Mouse (Mus musculus) liver, embryonic 15.5 days (tissue): ENCODE measurements at regions not wholly inside any gene's neighbourhood (a gene's known extent, or its start where the extent isn't known, plus 50 kb on each side); places are given as distances from the start of the nearest gene placed in this dataset.

Experiments used
- ATAC-seq: fragments of 200-750 bp; cut with Nextera tagmentation; 2 replicates; pipeline ENCODE4 v1.8.0; 2017; ENCODE audit warnings: moderate number of reproducible peaks, mild to moderate bottlenecking, moderate library complexity; ENCODE audit not compliant: insufficient read depth
- H3K27ac ChIP-seq: fragments of 300-500 bp; sonication (generic); replicated peaks from 2 replicates; pipeline ENCODE4 v1.5.1; 2015; ENCODE audit warnings: mild to moderate bottlenecking, inconsistent platforms
- H3K27me3 ChIP-seq: fragments of 300-500 bp; sonication (generic); 2 replicates; pipeline ENCODE4 v1.6.1; 2015; ENCODE audit warnings: mild to moderate bottlenecking, inconsistent platforms
- H3K36me3 ChIP-seq: fragments of 300-500 bp; sonication (generic); replicated peaks from 2 replicates; pipeline ENCODE4 v1.6.1; 2015; ENCODE audit warnings: moderate library complexity, mild to moderate bottlenecking, inconsistent platforms
- H3K4me1 ChIP-seq: fragments of 300-500 bp; sonication (generic); replicated peaks from 2 replicates; pipeline ENCODE4 v1.6.1; 2015; ENCODE audit warnings: inconsistent platforms
- H3K4me2 ChIP-seq: fragments of 300-500 bp; sonication (generic); 2 replicates; pipeline ENCODE4 v1.6.1; 2015; ENCODE audit warnings: moderate library complexity, mild to moderate bottlenecking, inconsistent platforms
- H3K4me3 ChIP-seq: fragments of 300-500 bp; sonication (generic); replicated peaks from 2 replicates; pipeline ENCODE4 v1.5.1; 2015; ENCODE audit warnings: mild to moderate bottlenecking, inconsistent platforms
- H3K9ac ChIP-seq: fragments of 300-500 bp; sonication (generic); 2 replicates; pipeline ENCODE4 v1.6.1; 2015; ENCODE audit warnings: moderate library complexity, mild to moderate bottlenecking, inconsistent platforms
- H3K9me3 ChIP-seq: fragments of 300-500 bp; sonication (generic); replicated peaks from 2 replicates; pipeline ENCODE4 v1.6.1; 2016; ENCODE audit warnings: inconsistent platforms
- WGBS: fragments of 180-500 bp; shearing (Covaris S2); methylation state at CpG from one replicate; pipeline ENCODE4 v1.1.7; 2015; ENCODE audit warnings: mixed read lengths; ENCODE audit not compliant: insufficient replicate concordance; 5-methylcytosine and 5-hydroxymethylcytosine counted together

- no peak overlapping the region for H3K27ac ChIP-seq
- no peaks in the 10 kb centered on the region for H3K4me1 ChIP-seq
- no peak overlapping the region for H3K4me2 ChIP-seq
- H3K9ac ChIP-seq: no peak overlapping the region
- no peaks in the 10 kb centered on the region for H3K27me3 ChIP-seq
- 68% methylated on average over 7 of the region's 7 CpGs for WGBS
- H3K36me3 ChIP-seq: no peaks in the 10 kb centered on the region
- no peak overlapping the region for H3K4me3 ChIP-seq
- no peak for ATAC-seq
- no peaks in the 10 kb centered on the region for H3K9me3 ChIP-seq
Measured at GRCm38 (mm10) chr17:9839256-9839655, 169.7 kb upstream of the Pabpc6 start.

DNA sequence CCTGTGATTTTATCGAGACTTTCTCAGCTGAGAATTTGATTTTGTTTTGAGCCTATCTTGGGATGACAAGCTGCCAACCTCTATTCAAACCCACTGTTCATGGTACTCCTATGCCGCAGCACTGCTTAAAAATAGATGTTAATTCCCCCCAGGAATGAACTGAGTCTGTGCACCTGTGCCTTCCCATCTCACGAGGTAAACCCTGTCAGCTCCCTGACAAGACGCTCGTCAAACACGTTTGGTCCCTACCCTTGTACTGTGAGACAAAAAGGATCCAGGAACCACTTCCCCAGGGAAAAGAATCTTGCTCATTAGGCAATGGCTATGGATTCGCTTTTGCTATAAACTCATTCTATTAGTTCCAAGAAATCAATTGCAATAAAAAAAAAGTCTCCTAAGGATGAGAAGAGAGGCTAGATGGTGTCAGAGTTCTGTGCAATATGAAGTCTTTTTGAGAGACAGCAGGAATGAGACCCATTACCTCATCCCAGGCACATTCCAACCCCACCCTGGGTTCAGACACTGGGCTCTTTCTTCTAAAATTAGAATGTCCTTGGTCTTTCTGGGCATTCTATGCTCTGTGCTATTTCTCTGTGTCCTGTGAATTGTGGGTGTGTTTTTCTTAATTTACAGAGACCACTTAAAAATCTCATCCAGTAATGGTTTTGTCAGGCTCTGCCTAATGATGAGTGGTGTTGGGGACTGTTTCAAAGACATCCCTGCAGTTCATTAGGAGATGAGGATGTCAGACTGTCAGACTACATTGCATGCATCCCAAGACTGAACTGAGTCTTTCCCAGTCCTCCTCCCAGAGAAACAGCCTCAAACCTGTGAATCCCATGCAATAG is 167.7 kb upstream of the Pabpc6 start:
- ATAC-seq: no peak
- H3K9me3 ChIP-seq: no peaks in the 10 kb centered on the region
- no peak overlapping the region for H3K27ac ChIP-seq
- H3K27me3 ChIP-seq: no peaks in the 10 kb centered on the region
- no peaks in the 10 kb centered on the region for H3K4me1 ChIP-seq
- H3K36me3 ChIP-seq: no peaks in the 10 kb centered on the region
- WGBS: 59% methylated on average over 7 of the region's 7 CpGs
- H3K9ac ChIP-seq: no peak overlapping the region
- H3K4me2 ChIP-seq: no peak overlapping the region
- no peak overlapping the region for H3K4me3 ChIP-seq

DNA sequence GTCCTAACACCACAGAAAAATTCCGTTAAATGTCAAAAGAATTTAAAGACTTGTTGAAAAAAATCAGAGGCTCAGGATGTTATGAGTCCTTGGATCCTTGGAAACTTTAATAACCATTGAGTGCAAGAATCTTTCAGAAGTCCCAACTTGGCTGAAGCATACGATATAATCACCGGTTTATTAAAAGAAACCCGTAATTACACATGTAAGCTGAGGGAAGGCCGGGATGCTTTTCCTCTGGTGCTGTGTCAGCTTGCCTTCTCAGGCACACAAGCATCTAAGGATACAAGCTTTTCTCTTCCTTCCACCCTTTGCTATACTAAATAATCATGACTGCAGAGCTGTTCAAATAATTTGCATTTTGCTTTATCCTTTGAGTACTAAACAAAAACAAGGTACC is 160.4 kb upstream of the Pabpc6 start:
- Histone ChIP-seq H3K4me1 (no peaks in the 10 kb centered on the region), H3K4me2 (no peak overlapping the region), H3K27ac (no peak overlapping the region), H3K4me3 (no peak overlapping the region), H3K9ac (no peak overlapping the region), H3K27me3 (no peaks in the 10 kb centered on the region), H3K9me3 (no peaks in the 10 kb centered on the region), H3K36me3 (no peaks in the 10 kb centered on the region)
- WGBS: 78% methylated on average over 5 of the region's 5 CpGs
- no peak for ATAC-seq

DNA sequence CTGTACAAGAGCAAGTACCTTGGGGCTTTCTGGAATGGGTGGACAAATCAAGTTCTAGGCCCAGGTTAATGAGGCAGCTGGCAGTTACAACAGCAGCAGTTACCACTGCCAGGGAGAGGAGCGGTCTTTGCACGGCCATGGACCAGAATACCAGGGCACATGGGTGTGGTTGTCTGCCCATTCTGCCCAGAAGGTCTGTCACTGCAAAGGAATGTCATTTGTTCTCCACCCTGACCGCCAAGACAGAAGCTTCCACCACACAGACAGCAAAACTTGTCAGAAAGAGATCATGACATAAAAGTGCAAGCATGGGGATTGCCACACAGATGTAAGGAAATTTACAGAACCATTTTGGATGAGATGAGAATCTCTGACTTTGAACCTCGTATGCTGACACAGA is 151.8 kb upstream of the Pabpc6 start:
- Histone ChIP-seq H3K9ac (no peak overlapping the region), H3K27me3 (no peaks in the 10 kb centered on the region), H3K4me2 (no peak overlapping the region), H3K9me3 (no peaks in the 10 kb centered on the region), H3K36me3 (no peaks in the 10 kb centered on the region), H3K27ac (no peak overlapping the region), H3K4me3 (no peak overlapping the region), H3K4me1 (no peaks in the 10 kb centered on the region)
- no peak for ATAC-seq
- 55% methylated on average over 4 of the region's 4 CpGs for WGBS

DNA sequence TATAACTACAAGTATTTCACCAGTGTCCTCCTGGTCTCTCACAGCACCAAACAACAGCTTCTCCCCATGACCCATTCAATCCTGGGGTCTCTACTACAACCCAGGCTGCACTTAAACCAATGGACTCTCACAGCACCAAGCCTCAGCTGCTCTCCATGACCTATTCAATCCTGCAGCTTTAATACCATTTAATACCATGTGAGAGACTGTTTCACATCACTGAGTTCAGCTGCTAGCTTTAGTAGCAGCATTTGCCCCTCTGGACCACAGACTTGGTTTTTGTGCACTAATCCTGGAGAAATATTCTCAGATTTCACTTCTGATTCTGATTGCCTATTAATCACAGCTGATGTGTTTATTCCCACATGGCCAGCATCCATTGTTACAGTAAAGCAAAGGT is 147.5 kb upstream of the Pabpc6 start:
- Histone ChIP-seq H3K36me3 (no peaks in the 10 kb centered on the region), H3K4me2 (no peak overlapping the region), H3K27ac (no peak overlapping the region), H3K4me3 (no peak overlapping the region), H3K27me3 (no peaks in the 10 kb centered on the region), H3K9me3 (no peaks in the 10 kb centered on the region), H3K4me1 (no peaks in the 10 kb centered on the region), H3K9ac (no peak overlapping the region)
- ATAC-seq: no peak

GRCm38 (mm10) chr17:9797069-9797468 is 127.6 kb upstream of the Pabpc6 start:
- Histone ChIP-seq H3K4me3 (no peak overlapping the region), H3K27me3 (no peaks in the 10 kb centered on the region), H3K9ac (no peak overlapping the region), H3K36me3 (no peaks in the 10 kb centered on the region), H3K27ac (no peak overlapping the region), H3K4me1 (no peaks in the 10 kb centered on the region), H3K9me3 (no peaks in the 10 kb centered on the region), H3K4me2 (no peak overlapping the region)
- no peak for ATAC-seq
- 56% methylated on average over 8 of the region's 8 CpGs for WGBS

DNA sequence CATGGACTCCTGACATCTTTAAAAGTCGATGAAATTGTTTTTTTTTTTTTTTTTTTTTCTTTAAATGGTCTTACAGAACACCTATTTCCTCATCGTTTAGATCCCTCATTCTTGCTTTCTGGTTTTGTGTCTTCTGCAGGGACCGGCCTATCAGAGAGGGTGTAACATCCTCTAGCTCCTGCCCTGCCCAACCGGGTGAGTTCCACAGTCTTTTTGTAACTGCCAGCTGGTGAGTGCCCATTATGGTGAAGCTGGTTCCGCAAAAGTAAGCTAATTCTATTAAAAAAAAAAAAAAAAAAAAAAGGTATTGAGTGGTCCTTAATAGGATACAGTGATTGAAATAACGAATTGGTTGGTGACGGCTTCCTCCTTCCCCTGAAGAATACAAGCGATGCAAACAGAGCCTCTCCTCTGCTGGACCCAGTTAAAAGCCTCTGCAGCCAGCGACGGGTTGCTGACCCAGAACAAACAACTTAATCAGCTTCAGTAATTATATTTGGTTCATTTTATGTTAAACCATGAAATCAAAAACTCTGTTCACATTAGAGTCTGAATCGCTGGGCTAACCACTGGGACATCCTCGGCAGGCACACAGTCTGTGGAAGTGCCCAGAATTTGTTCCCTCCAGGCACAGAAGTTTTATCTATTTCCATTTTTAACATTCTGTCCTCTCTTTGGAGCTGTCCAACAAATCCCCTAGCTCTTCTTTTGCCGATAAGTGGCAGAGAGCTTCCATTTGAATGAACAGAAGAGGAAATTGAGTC is 126.9 kb upstream of the Pabpc6 start:
- H3K27me3 ChIP-seq: no peaks in the 10 kb centered on the region
- no peak for ATAC-seq
- H3K9me3 ChIP-seq: no peaks in the 10 kb centered on the region
- H3K27ac ChIP-seq: no peak overlapping the region
- H3K36me3 ChIP-seq: no peaks in the 10 kb centered on the region
- H3K4me1 ChIP-seq: no peaks in the 10 kb centered on the region
- H3K4me3 ChIP-seq: no peak overlapping the region
- WGBS: 64% methylated on average over 13 of the region's 13 CpGs
- no peak overlapping the region for H3K4me2 ChIP-seq
- no peak overlapping the region for H3K9ac ChIP-seq

DNA sequence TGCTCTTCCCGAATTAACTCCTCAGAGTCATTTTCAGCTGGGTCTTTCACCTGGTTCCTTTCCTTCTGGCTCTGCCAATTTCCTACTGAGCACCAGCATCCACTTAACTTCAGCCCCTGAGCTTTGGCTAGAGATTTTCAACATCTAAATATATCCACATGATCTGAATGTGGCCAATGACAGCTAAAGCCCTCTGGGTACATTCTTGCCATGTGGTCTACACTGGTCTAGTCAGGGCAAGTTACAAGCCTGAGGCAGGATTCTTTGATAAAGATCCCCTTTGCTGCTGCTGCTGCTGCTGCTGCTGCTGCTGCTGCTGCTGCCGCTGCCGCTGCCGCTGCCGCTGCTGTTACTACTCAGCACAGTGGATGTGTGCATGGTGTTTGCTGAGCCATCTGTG is 109.3 kb upstream of the Pabpc6 start:
- Histone ChIP-seq H3K9me3 (no peaks in the 10 kb centered on the region), H3K27me3 (no peaks in the 10 kb centered on the region), H3K4me1 (0 out of 2 replicates have a peak, but pooled peaks cover 8% of the 10 kb centered on the region), H3K4me2 (no peak overlapping the region), H3K4me3 (no peak overlapping the region), H3K9ac (no peak overlapping the region), H3K27ac (no peak overlapping the region), H3K36me3 (no peaks in the 10 kb centered on the region)
- WGBS: 76% methylated on average over 5 of the region's 5 CpGs
- no peak for ATAC-seq

DNA sequence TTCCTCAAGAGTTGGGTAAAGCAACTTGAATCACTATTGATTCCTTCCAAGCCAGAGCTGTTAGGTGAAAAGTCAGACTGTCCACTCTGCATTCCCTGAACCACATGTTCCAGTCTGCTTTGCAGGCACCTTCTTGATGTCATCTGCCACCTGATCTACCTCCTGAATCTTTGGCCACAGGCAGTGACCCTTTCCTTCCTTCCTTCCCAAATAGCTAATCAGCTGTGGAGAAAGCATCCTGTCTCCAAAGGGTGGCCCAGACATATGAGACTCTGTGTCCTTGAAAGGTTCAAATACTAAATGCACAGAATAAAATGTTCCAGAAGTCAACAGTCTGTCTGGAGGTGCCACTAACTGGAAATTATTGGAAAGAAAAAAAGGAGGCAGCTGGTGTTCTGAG is 107.6 kb upstream of the Pabpc6 start:
- Histone ChIP-seq H3K9me3 (no peaks in the 10 kb centered on the region), H3K36me3 (no peaks in the 10 kb centered on the region), H3K9ac (no peak overlapping the region), H3K4me2 (no peak overlapping the region), H3K27me3 (no peaks in the 10 kb centered on the region), H3K4me1 (0 out of 2 replicates have a peak, but pooled peaks cover 8% of the 10 kb centered on the region), H3K27ac (no peak overlapping the region), H3K4me3 (no peak overlapping the region)
- ATAC-seq: no peak

- no peaks in the 10 kb centered on the region for H3K36me3 ChIP-seq
- no peak for ATAC-seq
- no peak overlapping the region for H3K9ac ChIP-seq
- H3K4me1 ChIP-seq: 0 out of 2 replicates have a peak, but pooled peaks cover 8% of the 10 kb centered on the region
- no peaks in the 10 kb centered on the region for H3K27me3 ChIP-seq
- WGBS: 42% methylated on average over 8 of the region's 9 CpGs
- no peaks in the 10 kb centered on the region for H3K9me3 ChIP-seq
- no peak overlapping the region for H3K4me2 ChIP-seq
- no peak overlapping the region for H3K27ac ChIP-seq
- H3K4me3 ChIP-seq: no peak overlapping the region
Measured at GRCm38 (mm10) chr17:9776286-9777016, 106.9 kb upstream of the Pabpc6 start.

DNA sequence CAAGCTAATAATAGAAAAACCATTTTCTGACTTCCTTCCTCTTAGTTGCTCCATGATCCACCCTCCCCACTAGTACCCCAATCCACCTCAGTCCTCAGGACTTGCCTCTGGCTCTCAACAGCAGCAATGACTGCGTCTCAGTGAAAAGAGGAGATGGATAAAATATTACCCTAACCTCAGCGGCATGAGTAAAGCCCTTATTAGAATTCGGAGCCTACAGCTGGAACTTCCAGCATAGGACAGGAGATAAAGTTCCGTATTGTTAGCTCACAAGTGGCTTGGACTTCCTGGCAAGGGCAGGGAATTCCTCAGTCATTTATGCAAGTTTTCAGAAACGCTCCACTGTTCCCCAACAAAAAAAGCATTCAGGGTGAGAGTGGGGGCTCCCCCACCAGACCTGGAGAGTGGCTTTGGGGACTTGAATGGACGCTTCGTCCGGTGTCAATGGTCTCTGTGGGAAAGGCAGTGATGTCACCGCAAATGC is 106.2 kb upstream of the Pabpc6 start:
- Histone ChIP-seq H3K27me3 (no peaks in the 10 kb centered on the region), H3K4me3 (no peak overlapping the region), H3K9ac (no peak overlapping the region), H3K27ac (no peak overlapping the region), H3K4me1 (0 out of 2 replicates have a peak, but pooled peaks cover 8% of the 10 kb centered on the region), H3K9me3 (no peaks in the 10 kb centered on the region), H3K4me2 (no peak overlapping the region), H3K36me3 (no peaks in the 10 kb centered on the region)
- no peak for ATAC-seq
- WGBS: 13% methylated on average over 9 of the region's 9 CpGs
